Mouse (Mus musculus) embryonic facial prominence, embryonic 15.5 days (tissue): ENCODE measurements around the gene Clec3b. TPM values are rescaled to one million over a fixed set of nuclear protein-coding genes. Genes with fewer than 3 reads are reported as not detected.

Experiments
- ATAC-seq: fragments of 200-750 bp; cut with Nextera tagmentation; 2 replicates; pipeline ENCODE4 v1.8.0; 2017; ENCODE audit warnings: low read depth, moderate TSS enrichment; ENCODE audit not compliant: insufficient number of reproducible peaks, low FRiP score, low TSS enrichment
- H3K27ac ChIP-seq: fragments of 300-500 bp; sonication (generic); replicated peaks from 2 replicates; pipeline ENCODE4 v1.5.1; 2015; ENCODE audit warnings: mild to moderate bottlenecking, inconsistent platforms
- H3K27me3 ChIP-seq: fragments of 300-500 bp; sonication (generic); 2 replicates; pipeline ENCODE4 v1.6.1; 2015; ENCODE audit warnings: inconsistent platforms
- H3K36me3 ChIP-seq: fragments of 300-500 bp; sonication (generic); 2 replicates; pipeline ENCODE4 v1.6.1; 2015; ENCODE audit warnings: mild to moderate bottlenecking, inconsistent platforms
- H3K4me1 ChIP-seq: fragments of 300-500 bp; sonication (generic); 2 replicates; pipeline ENCODE4 v1.6.1; 2015; ENCODE audit warnings: inconsistent platforms
- H3K4me2 ChIP-seq: fragments of 300-500 bp; sonication (generic); replicated peaks from 2 replicates; pipeline ENCODE4 v1.6.1; 2015; ENCODE audit warnings: mild to moderate bottlenecking, inconsistent platforms
- H3K4me3 ChIP-seq: fragments of 300-500 bp; sonication (generic); replicated peaks from 2 replicates; pipeline ENCODE4 v1.5.1; 2015; ENCODE audit warnings: mild to moderate bottlenecking, inconsistent platforms
- H3K9ac ChIP-seq: fragments of 300-500 bp; sonication (generic); 2 replicates; pipeline ENCODE4 v1.6.1; 2015; ENCODE audit warnings: inconsistent platforms
- H3K9me3 ChIP-seq: fragments of 300-500 bp; sonication (generic); replicated peaks from 2 replicates; pipeline ENCODE4 v1.6.1; 2016; ENCODE audit warnings: inconsistent platforms
- WGBS: fragments of 180-500 bp; shearing (Covaris S2); methylation state at CpG from one replicate; pipeline ENCODE4 v1.1.7; 2015; 5-methylcytosine and 5-hydroxymethylcytosine counted together
- polyA plus RNA-seq: library from polyadenylated mRNA; unstranded; fragments of >200 nt; fragmentation: Nextera tagmentation; extraction: Ambion mirVana; gene quantifications from 2 replicates; pipeline ENCODE4 v1.2.1, GENCODE M21; 2015

Clec3b gene
- polyA plus RNA-seq, 1 experiment from 2014 or later = 5.4 TPM

GRCm38 (mm10) chr9:123180003-123180402 is 29.3 kb downstream of the Clec3b start:
- WGBS = 89% methylated on average over 6 of the region's 6 CpGs
- H3K4me1 ChIP-seq = no peaks in the 10 kb centered on the region
- ATAC-seq = no peak
- H3K4me2 ChIP-seq = no peak overlapping the region
- no peak overlapping the region for H3K4me3 ChIP-seq
- no peaks in the 10 kb centered on the region for H3K27me3 ChIP-seq
- no peaks in the 10 kb centered on the region for H3K36me3 ChIP-seq
- no peak overlapping the region for H3K9ac ChIP-seq
- H3K9me3 ChIP-seq = no peaks in the 10 kb centered on the region
- no peak overlapping the region for H3K27ac ChIP-seq

GRCm38 (mm10) chr9:123183226-123183625 is 32.5 kb downstream of the Clec3b start:
- 75% methylated on average over 8 of the region's 8 CpGs for WGBS
- Histone ChIP-seq H3K9ac (no peak overlapping the region), H3K4me3 (no peak overlapping the region), H3K36me3 (no peaks in the 10 kb centered on the region), H3K27me3 (no peaks in the 10 kb centered on the region), H3K9me3 (no peaks in the 10 kb centered on the region), H3K4me2 (no peak overlapping the region), H3K27ac (no peak overlapping the region), H3K4me1 (no peaks in the 10 kb centered on the region)
- no peak for ATAC-seq

GRCm38 (mm10) chr9:123185546-123185945 is 34.8 kb downstream of the Clec3b start:
- H3K9me3 ChIP-seq = no peaks in the 10 kb centered on the region
- no peaks in the 10 kb centered on the region for H3K36me3 ChIP-seq
- H3K27ac ChIP-seq = no peak overlapping the region
- no peak for ATAC-seq
- WGBS = 33% methylated on average over 2 of the region's 2 CpGs
- no peak overlapping the region for H3K4me3 ChIP-seq
- H3K27me3 ChIP-seq = no peaks in the 10 kb centered on the region
- H3K4me1 ChIP-seq = no peaks in the 10 kb centered on the region
- no peak overlapping the region for H3K4me2 ChIP-seq
- no peak overlapping the region for H3K9ac ChIP-seq

- no peak overlapping the region for H3K27ac ChIP-seq
- H3K9ac ChIP-seq = no peak overlapping the region
- no peaks in the 10 kb centered on the region for H3K9me3 ChIP-seq
- H3K27me3 ChIP-seq = no peaks in the 10 kb centered on the region
- no peak overlapping the region for H3K4me3 ChIP-seq
- H3K4me1 ChIP-seq = no peaks in the 10 kb centered on the region
- WGBS = 82% methylated on average over 5 of the region's 5 CpGs
- H3K36me3 ChIP-seq = no peaks in the 10 kb centered on the region
- no peak for ATAC-seq
- no peak overlapping the region for H3K4me2 ChIP-seq
Observed at GRCm38 (mm10) chr9:123186151-123186550, 35.4 kb downstream of the Clec3b start.

GRCm38 (mm10) chr9:123187589-123187988 is 36.8 kb downstream of the Clec3b start:
- Histone ChIP-seq H3K9ac (no peak overlapping the region), H3K9me3 (no peaks in the 10 kb centered on the region), H3K27me3 (no peaks in the 10 kb centered on the region), H3K4me3 (no peak overlapping the region), H3K27ac (no peak overlapping the region), H3K36me3 (no peaks in the 10 kb centered on the region), H3K4me1 (no peaks in the 10 kb centered on the region), H3K4me2 (no peak overlapping the region)
- no peak for ATAC-seq
- 95% methylated on average over 5 of the region's 5 CpGs for WGBS

GRCm38 (mm10) chr9:123188271-123188670 is 37.5 kb downstream of the Clec3b start:
- Histone ChIP-seq H3K9me3 (no peaks in the 10 kb centered on the region), H3K4me1 (no peaks in the 10 kb centered on the region), H3K36me3 (no peaks in the 10 kb centered on the region), H3K27ac (no peak overlapping the region), H3K4me2 (no peak overlapping the region), H3K27me3 (no peaks in the 10 kb centered on the region), H3K4me3 (no peak overlapping the region), H3K9ac (no peak overlapping the region)
- no peak for ATAC-seq
- WGBS = 92% methylated on average over 2 of the region's 2 CpGs

- no peak overlapping the region for H3K4me2 ChIP-seq
- ATAC-seq = no peak
- H3K27ac ChIP-seq = no peak overlapping the region
- H3K4me1 ChIP-seq = peaks cover 7% of the 10 kb centered on the region; the same call in 1 of the 2 replicates
- H3K27me3 ChIP-seq = no peaks in the 10 kb centered on the region
- no peak overlapping the region for H3K4me3 ChIP-seq
- no peaks in the 10 kb centered on the region for H3K9me3 ChIP-seq
- H3K9ac ChIP-seq = no peak overlapping the region
- no peaks in the 10 kb centered on the region for H3K36me3 ChIP-seq
- 65% methylated on average over 3 of the region's 3 CpGs for WGBS
Observed at GRCm38 (mm10) chr9:123200116-123200515, 49.4 kb downstream of the Clec3b start.

- no peak for ATAC-seq
- H3K27me3 ChIP-seq = no peaks in the 10 kb centered on the region
- no peak overlapping the region for H3K27ac ChIP-seq
- H3K4me3 ChIP-seq = no peak overlapping the region
- H3K36me3 ChIP-seq = no peaks in the 10 kb centered on the region
- 36% methylated on average over 2 of the region's 2 CpGs for WGBS
- no peak overlapping the region for H3K4me2 ChIP-seq
- no peak overlapping the region for H3K9ac ChIP-seq
- peaks cover 3% of the 10 kb centered on the region; the same call in 1 of the 2 replicates for H3K4me1 ChIP-seq
- H3K9me3 ChIP-seq = no peaks in the 10 kb centered on the region
Observed at GRCm38 (mm10) chr9:123206526-123206925, 55.8 kb downstream of the Clec3b start.

- no peak for ATAC-seq
- no peak overlapping the region for H3K4me2 ChIP-seq
- H3K9ac ChIP-seq = no peak overlapping the region
- H3K4me3 ChIP-seq = no peak overlapping the region
- H3K27ac ChIP-seq = no peak overlapping the region
- H3K4me1 ChIP-seq = no peaks in the 10 kb centered on the region
- H3K9me3 ChIP-seq = no peaks in the 10 kb centered on the region
- no peaks in the 10 kb centered on the region for H3K27me3 ChIP-seq
- H3K36me3 ChIP-seq = no peaks in the 10 kb centered on the region
- 80% methylated on average over 2 of the region's 2 CpGs for WGBS
Observed at GRCm38 (mm10) chr9:123206948-123207347, 56.2 kb downstream of the Clec3b start.

Other genes starting within 250 kb of the Clec3b start
- 17.5 and 18.4 TPM in 2 replicates for gene Zfp105, start 227.9 kb upstream of the Clec3b start, polyA plus RNA-seq
- gene 1110059G10Rik, start 199.9 kb upstream of the Clec3b start, polyA plus RNA-seq = 28.1 and 29.2 TPM in 2 replicates
- 39.1 and 40.0 TPM in 2 replicates for gene Kif15, start 199.9 kb upstream of the Clec3b start, polyA plus RNA-seq
- gene Tmem42, start 129.6 kb upstream of the Clec3b start, polyA plus RNA-seq = 26.0 and 27.3 TPM in 2 replicates
- gene Tgm4, start 116.2 kb upstream of the Clec3b start, polyA plus RNA-seq = 0.42 and 0.47 TPM in 2 replicates
- gene Zdhhc3, start 37.7 kb upstream of the Clec3b start, polyA plus RNA-seq = 74.8 and 78.9 TPM in 2 replicates
- 98.0 and 105 TPM in 2 replicates for gene Exosc7, start 37.7 kb upstream of the Clec3b start, polyA plus RNA-seq
- 11.6 and 14.1 TPM in 2 replicates for gene Cdcp1, start 65.1 kb downstream of the Clec3b start, polyA plus RNA-seq
- gene Tmem158, start 109.8 kb downstream of the Clec3b start, polyA plus RNA-seq = 17.0 and 18.8 TPM in 2 replicates
- 894 and 1,260 TPM in 2 replicates for gene Lars2, start 216.0 kb downstream of the Clec3b start, polyA plus RNA-seq